Mouse (Mus musculus) yolk sac, embryonic 10.5 days (tissue): ENCODE data around the gene Olfr1293-ps.

ENCODE experiments used
- DNase-seq: peaks from one replicate; pipeline ENCODE4 v3.0.0-alpha.2; 2017; ENCODE audit warnings: low spot score

Olfr1293-ps gene

DNA sequence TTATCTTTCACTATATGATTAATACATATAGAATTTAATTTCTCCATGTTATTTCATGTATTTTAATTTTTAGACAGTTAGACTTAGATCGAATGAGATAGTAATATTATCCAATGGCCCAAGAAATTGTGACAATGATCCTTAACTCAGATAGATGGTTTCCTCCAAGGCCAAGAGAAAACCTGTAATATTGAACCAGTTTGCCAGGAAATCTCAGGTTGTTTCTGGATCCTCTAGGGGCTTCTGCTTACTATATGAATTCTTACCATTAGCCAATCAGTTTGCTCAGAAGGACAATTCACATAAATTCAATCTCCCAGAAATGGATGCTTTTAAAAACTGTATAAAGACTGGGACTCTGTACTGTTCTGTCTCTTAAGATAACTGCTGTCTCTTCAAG lies at the start of gene Olfr1293-ps:
TSS of gene Olfr1293-ps (plus strand) at position 301 of the 400 bp plus-strand sequence.
- DNase-seq = no peak

GRCm38 (mm10) chr2:111480519-111480918 lies 44.5 kb upstream of the Olfr1293-ps start, which contains the start of gene Olfr1289:
Gene Olfr1289, plus strand, starts transcription at chr2:111480819.
- DNase-seq = no peak

DNA sequence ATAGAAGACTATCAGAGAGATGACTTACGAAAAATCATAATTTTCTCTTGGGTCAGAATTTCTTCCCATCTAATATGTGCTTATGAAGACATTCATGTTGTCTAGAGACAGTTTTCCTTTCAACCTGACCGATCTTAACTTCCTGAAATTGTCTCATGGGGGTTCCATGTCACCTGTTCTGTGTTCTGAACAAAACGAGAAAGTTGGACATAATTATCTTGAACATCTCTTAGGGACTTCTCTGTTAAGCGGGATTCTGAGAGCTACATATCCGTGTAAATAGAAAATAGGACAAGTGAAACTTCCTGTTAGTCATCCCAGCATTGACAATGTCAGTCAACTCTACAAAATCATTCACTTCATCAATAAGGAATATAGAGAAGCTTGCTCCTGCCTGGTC lies 31.3 kb upstream of the Olfr1293-ps start, which contains the start of gene Olfr1290:
TSS of gene Olfr1290 (minus strand) at position 101 of the 400 bp plus-strand sequence.
- no peak for DNase-seq

DNA sequence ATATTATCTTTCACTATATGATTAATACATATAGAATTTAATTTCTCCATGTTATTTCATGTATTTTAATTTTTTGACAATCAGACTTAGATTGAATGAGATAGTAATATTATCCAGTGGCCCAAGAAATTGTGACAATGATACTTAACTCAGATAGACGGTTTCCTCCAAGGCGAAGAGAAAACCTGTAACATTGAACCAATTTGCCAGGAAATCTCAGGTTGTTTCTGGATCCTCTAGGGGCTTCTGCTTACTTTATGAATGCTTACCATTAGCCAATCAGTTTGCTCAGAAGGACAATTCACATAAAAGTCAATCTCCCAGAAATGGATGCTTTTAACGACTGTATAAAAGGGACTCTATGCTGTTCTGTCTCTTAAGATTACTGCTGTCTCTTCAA lies 28.1 kb upstream of the Olfr1293-ps start, which contains the start of gene Olfr1291-ps1:
TSS of gene Olfr1291-ps1 (plus strand) at position 301 of the 400 bp plus-strand sequence.
- no peak for DNase-seq

GRCm38 (mm10) chr2:111517451-111517850 lies 7.6 kb upstream of the Olfr1293-ps start:
- no peak for DNase-seq

- no peak for DNase-seq
These were observed 15.2 kb downstream of the Olfr1293-ps start, which contains the start of gene Olfr1294 for GRCm38 (mm10) chr2:111540191-111540590. Gene Olfr1294, minus strand, starts transcription at chr2:111540291.

- DNase-seq = no peak
These were observed 44.6 kb downstream of the Olfr1293-ps start, which contains the start of gene Olfr1295 for GRCm38 (mm10) chr2:111569581-111569980. Gene Olfr1295, minus strand, starts transcription at chr2:111569681.
